Mouse (Mus musculus) thymus, adult 2 months (tissue): ENCODE data around the gene Dntt.

ENCODE experiments used
- CTCF ChIP-seq: fragments of 200-500 bp; IDR thresholded peaks from 2 replicates; pipeline ENCODE4 v1.5.1; 2012; ENCODE audit warnings: mild to moderate bottlenecking, control low read depth, low read length, moderate library complexity, borderline replicate concordance; ENCODE audit not compliant: control insufficient read depth, poor library complexity, insufficient read depth; ENCODE audit errors: extremely low read depth
- POLR2A ChIP-seq: fragments of 200-500 bp; IDR thresholded peaks from 2 replicates; pipeline ENCODE4 v1.6.1; 2012; ENCODE audit warnings: mild to moderate bottlenecking, low read length, control low read depth, moderate library complexity; ENCODE audit not compliant: control insufficient read depth, poor library complexity, insufficient read depth; ENCODE audit errors: extremely low read depth

GRCm38 (mm10) chr19:41014003-41014402 lies 15.1 kb upstream of the Dntt start:
- TF ChIP-seq CTCF (no peak), POLR2A (no peak)
